ENCODE assay signal across 30 mouse cellular contexts in genomic region chr2:120147364-120147763, GRCm38 (mm10). TPM values are rescaled to one million over a fixed set of nuclear protein-coding genes. Genes with fewer than 3 reads are reported as not detected.
DNase-seq lines count a peak whose midpoint lies in the region; ATAC-seq and TF ChIP-seq lines count a peak whose summit lies in the region.
"Had no signal": no experiment of that assay in that cellular context is flagged by ENCODE, and none has a peak within 500 bp of the region (broad histone marks: within the 10 kb centered on the region; RNA-seq: fewer than 3 reads in every experiment).

No protein-coding gene starts in this region.

- H3K27ac ChIP-seq in heart, embryonic 13.5 days (replicated peaks), result peak overlapping the region; percentile 86
- H3K27ac ChIP-seq in heart, postnatal 0 days (ENCODE audit: low read depth), result peak overlapping the region; percentile 94
- H3K27ac ChIP-seq: forebrain, embryonic 15.5 days; hindbrain, embryonic 13.5 days; liver, embryonic 14.5 days; neural tube, embryonic 12.5 days; stomach, postnatal 0 days had no signal

- WGBS in heart, embryonic 13.5 days, result 23% methylated on average over 2 of the region's 2 CpGs
- 22% methylated on average over 2 of the region's 2 CpGs for WGBS in heart, postnatal 0 days

- no peak for ATAC-seq in heart, embryonic 13.5 days (ENCODE audit: extremely low read depth, insufficient number of reproducible peaks, low FRiP score, low TSS enrichment)
- ATAC-seq in heart, postnatal 0 days (ENCODE audit: insufficient read depth, low read depth), result no peak
- ATAC-seq: activated CD4-positive, CD25-positive, alpha-beta regulatory T cell, adult 4 months; CD4-positive, CD25-positive, alpha-beta regulatory T cell, adult 4 months; forebrain, embryonic 15.5 days; intestine, embryonic 16.5 days; midbrain, embryonic 16.5 days had no signal

- peak; percentile 75 for DNase-seq in heart, adult 11 months
- no peak for DNase-seq in heart, adult 9 months (ENCODE audit: low spot score in 2 of 2)
- no peak for DNase-seq in heart, postnatal 10 days
- no peak for DNase-seq in heart, postnatal 0 days (ENCODE audit: low spot score)
- no peak for DNase-seq in adrenal gland, adult 18-20 months (ENCODE audit: low spot score in 2 of 2)
- DNase-seq in right cerebral cortex, adult 18-20 months, result no peak
- DNase-seq: adrenal gland, adult 8-10 months; cerebellum, adult 9-10 months; cerebellum, postnatal 36 days; gastrocnemius, postnatal 25 days; kidney, adult 9 months; kidney, postnatal 14 days; layer of hippocampus, adult 9-11 months; liver; lung, adult 2 months; lung, postnatal 10 days; right cerebral cortex, postnatal 4 days; thymus, adult 18-20 months; thymus, postnatal 36 days had no signal

- H3ac ChIP-seq in C2C12 (ENCODE audit: control insufficient read depth, insufficient read length, low read depth), result no peak overlapping the region

- no peak overlapping the region for H3K4me3 ChIP-seq in heart, embryonic 13.5 days
- no peak overlapping the region for H3K4me3 ChIP-seq in C2C12 (ENCODE audit: insufficient read depth, poor library complexity, severe bottlenecking)
- H3K4me3 ChIP-seq in heart, postnatal 0 days (ENCODE audit: low read depth, low read length), result no peak overlapping the region
- H3K4me3 ChIP-seq: forebrain, embryonic 15.5 days; hindbrain, embryonic 13.5 days; neural tube, embryonic 12.5 days had no signal

- intact Hi-C loops in heart, postnatal 10 days (cut with DNase I), result no loop called here

- H3K9ac ChIP-seq in heart, embryonic 13.5 days, result no peak overlapping the region
- H3K9ac ChIP-seq in heart, postnatal 0 days (replicated peaks; ENCODE audit: low read depth, low read length), result no peak overlapping the region
- H3K9ac ChIP-seq: forebrain, embryonic 15.5 days; hindbrain, embryonic 13.5 days; liver, embryonic 14.5 days; neural tube, embryonic 12.5 days had no signal

- H3K79me2 ChIP-seq in C2C12 (ENCODE audit: control insufficient read depth, insufficient read depth), result peaks cover 99% of the 10 kb centered on the region

- peaks cover 58% of the 10 kb centered on the region for H3K4me1 ChIP-seq in heart, embryonic 13.5 days
- H3K4me1 ChIP-seq in heart, postnatal 0 days (ENCODE audit: control insufficient read depth, insufficient read depth), result peaks cover 32% of the 10 kb centered on the region
- H3K4me1 ChIP-seq: forebrain, embryonic 15.5 days; hindbrain, embryonic 13.5 days; neural tube, embryonic 12.5 days had no signal

- H3K36me3 ChIP-seq in heart, embryonic 13.5 days, result peaks cover 11% of the 10 kb centered on the region
- H3K36me3 ChIP-seq in C2C12 (ENCODE audit: control insufficient read depth, insufficient read depth), result peaks cover 37% of the 10 kb centered on the region
- H3K36me3 ChIP-seq in heart, postnatal 0 days (replicated peaks; ENCODE audit: control insufficient read depth, insufficient read depth, low read length), result 0 out of 2 replicates have a peak, but pooled peaks cover 3% of the 10 kb centered on the region
- H3K36me3 ChIP-seq: forebrain, embryonic 15.5 days; hindbrain, embryonic 13.5 days; neural tube, embryonic 12.5 days had no signal

- H3K79me3 ChIP-seq in C2C12 (ENCODE audit: low read depth), result peaks cover 73% of the 10 kb centered on the region

- TF ChIP-seq EP300 in heart, postnatal 0 days (IDR thresholded peaks at IDR 0.05; ENCODE audit: low read depth), result no peak

- no peaks in the 10 kb centered on the region for H3K27me3 ChIP-seq in heart, embryonic 13.5 days (replicated peaks)
- no peaks in the 10 kb centered on the region for H3K27me3 ChIP-seq in C2C12 (ENCODE audit: control insufficient read depth, insufficient read depth, insufficient read length)
- no peaks in the 10 kb centered on the region for H3K27me3 ChIP-seq in heart, postnatal 0 days (ENCODE audit: control insufficient read depth, insufficient read depth, low read length)
- H3K27me3 ChIP-seq: forebrain, embryonic 15.5 days; hindbrain, embryonic 13.5 days; neural tube, embryonic 12.5 days had no signal

- peak overlapping the region; percentile 55 for H3K4me2 ChIP-seq in heart, embryonic 13.5 days
- no peak overlapping the region for H3K4me2 ChIP-seq in heart, postnatal 0 days (ENCODE audit: low read depth, low read length)
- H3K4me2 ChIP-seq: forebrain, embryonic 15.5 days; hindbrain, embryonic 13.5 days; neural tube, embryonic 12.5 days had no signal

- H3K9me3 ChIP-seq in heart, embryonic 13.5 days, result no peaks in the 10 kb centered on the region
- H3K9me3 ChIP-seq in heart, postnatal 0 days (replicated peaks; ENCODE audit: control insufficient read depth, low read length), result no peaks in the 10 kb centered on the region
- H3K9me3 ChIP-seq: forebrain, embryonic 15.5 days; hindbrain, embryonic 13.5 days; neural tube, embryonic 12.5 days had no signal

- TF ChIP-seq CTCF in C2C12 (IDR thresholded peaks at IDR 0.05; ENCODE audit: control insufficient read depth, insufficient read depth, insufficient read length), result no peak
- no peak for TF ChIP-seq CTCF in heart, postnatal 0 days (IDR thresholded peaks at IDR 0.05; ENCODE audit: low read depth)

TF ChIP-seq in C2C12, 6 proteins besides CTCF, POLR2A, EP300 and RAD21:
- TF ChIP-seq FOSL1 (IDR thresholded peaks at IDR 0.05; ENCODE audit: insufficient read depth, low read length, poor library complexity, severe bottlenecking) (no peak), MYOD1 (IDR thresholded peaks at IDR 0.05; ENCODE audit: control insufficient read depth, insufficient read length, low read depth) (peak; percentile 42)

RNA-seq across cellular contexts. Expression of gene Ehd4, which starts 7.0 kb away (rescaled TPM):
- 164 and 183 TPM in 2 replicates for polyA plus RNA-seq in heart, embryonic 13.5 days (2015; fragmentation: Nextera tagmentation; extraction: Ambion mirVana)
- 100 to 1,000 TPM; 514 to 538 TPM for total RNA-seq in heart, postnatal 10 days (2021)
- 60.1 TPM for polyA plus RNA-seq in C2C12 (2012; fragmentation: generic; extraction: Trizol)
- 231 and 250 TPM in 2 replicates for total RNA-seq in heart, postnatal 0 days (2014; rRNA removed; ENCODE audit: low replicate concordance)
- polyA plus RNA-seq in heart, postnatal 0 days (2015; fragmentation: Nextera tagmentation; extraction: Ambion mirVana), result 438 and 547 TPM in 2 replicates
- total RNA-seq in adrenal gland, adult 18-20 months (2021), result 10 to 100 TPM; 34.4 to 39.2 TPM
